Mouse (Mus musculus) embryonic fibroblast, embryonic 13.5 days (primary cell): ENCODE results near the gene Defb23. TPM values are rescaled to one million over a fixed set of nuclear protein-coding genes. Genes with fewer than 3 reads are reported as not detected.

Experiments used
- H3K27ac ChIP-seq: 2 replicates; pipeline ENCODE4 v1.5.1; 2012; ENCODE audit warnings: low read length, control low read depth, inconsistent platforms; ENCODE audit not compliant: insufficient read depth
- H3K4me1 ChIP-seq: 2 replicates; pipeline ENCODE4 v1.6.1; 2011; ENCODE audit warnings: low read length; ENCODE audit not compliant: control insufficient read depth, insufficient read depth
- H3K4me3 ChIP-seq: 2 replicates; pipeline ENCODE4 v1.5.1; 2011; ENCODE audit warnings: mild to moderate bottlenecking, control low read depth, low read length; ENCODE audit not compliant: insufficient read depth
- CTCF ChIP-seq: IDR thresholded peaks from 2 replicates; pipeline ENCODE4 v1.5.1; 2011; ENCODE audit warnings: mild to moderate bottlenecking, control low read depth, low read length, moderate library complexity, borderline replicate concordance; ENCODE audit not compliant: insufficient read depth
- POLR2A ChIP-seq: IDR thresholded peaks from 2 replicates; pipeline ENCODE4 v1.6.1; 2011; ENCODE audit warnings: low read depth, mild to moderate bottlenecking, control low read depth, low read length, moderate library complexity
- polyA plus RNA-seq: library from polyadenylated mRNA; stranded (reverse); fragments of >200 nt; gene quantifications from 2 replicates; pipeline ENCODE4 v1.2.4, GENCODE M21; 2011; ENCODE audit warnings: low read depth; ENCODE audit not compliant: missing spikeins, insufficient read length

The Defb23 gene
- polyA plus RNA-seq, 1 experiment = not detected

- Histone ChIP-seq H3K4me1 (no peaks in the 10 kb centered on the region), H3K27ac (no peak overlapping the region), H3K4me3 (no peak overlapping the region)
- TF ChIP-seq POLR2A = no peak
- TF ChIP-seq CTCF = no peak
These were observed 16.5 kb upstream of the Defb23 start for GRCm38 (mm10) chr2:152480881-152481280.

GRCm38 (mm10) chr2:152476763-152477162 lies 12.3 kb upstream of the Defb23 start, which contains the start of gene Defb20:
Defb20 (plus strand) TSS chr2:152477063.
- H3K27ac ChIP-seq = no peak within 1 kb of the TSS
- H3K4me3 ChIP-seq = no peak within 1 kb of the TSS
- TF ChIP-seq POLR2A = no peak
- no peak for TF ChIP-seq CTCF
- H3K4me1 ChIP-seq = no peaks in the 10 kb centered on the region

- H3K4me1 ChIP-seq = no peaks in the 10 kb centered on the region
- H3K4me3 ChIP-seq = no peak overlapping the region
- TF ChIP-seq CTCF = no peak
- TF ChIP-seq POLR2A = no peak
- H3K27ac ChIP-seq = no peak overlapping the region
These were observed 8.0 kb upstream of the Defb23 start for GRCm38 (mm10) chr2:152472434-152472833.

GRCm38 (mm10) chr2:152470973-152471372 lies 6.6 kb upstream of the Defb23 start:
- Histone ChIP-seq H3K4me1 (no peaks in the 10 kb centered on the region), H3K4me3 (no peak overlapping the region), H3K27ac (no peak overlapping the region)
- TF ChIP-seq POLR2A (no peak), CTCF (no peak)

GRCm38 (mm10) chr2:152459241-152459640 lies 5.2 kb downstream of the Defb23 start:
- H3K4me3 ChIP-seq = no peak overlapping the region
- TF ChIP-seq CTCF (no peak), POLR2A (no peak)
- no peaks in the 10 kb centered on the region for H3K4me1 ChIP-seq
- no peak overlapping the region for H3K27ac ChIP-seq

GRCm38 (mm10) chr2:152452101-152452781 lies 12.2 kb downstream of the Defb23 start:
- Histone ChIP-seq H3K4me3 (no peak overlapping the region), H3K4me1 (no peaks in the 10 kb centered on the region), H3K27ac (no peak overlapping the region)
- TF ChIP-seq CTCF = no peak
- no peak for TF ChIP-seq POLR2A

- TF ChIP-seq CTCF = no peak
- no peak overlapping the region for H3K4me3 ChIP-seq
- no peaks in the 10 kb centered on the region for H3K4me1 ChIP-seq
- no peak overlapping the region for H3K27ac ChIP-seq
These were observed 14.2 kb downstream of the Defb23 start for GRCm38 (mm10) chr2:152450241-152450640.

- no peaks in the 10 kb centered on the region for H3K4me1 ChIP-seq
- H3K27ac ChIP-seq = no peak overlapping the region
- TF ChIP-seq CTCF (no peak), POLR2A (no peak)
- no peak overlapping the region for H3K4me3 ChIP-seq
These were observed 17.0 kb downstream of the Defb23 start for GRCm38 (mm10) chr2:152447461-152447860.

GRCm38 (mm10) chr2:152446642-152447041 lies 17.8 kb downstream of the Defb23 start:
- no peak overlapping the region for H3K27ac ChIP-seq
- no peaks in the 10 kb centered on the region for H3K4me1 ChIP-seq
- no peak overlapping the region for H3K4me3 ChIP-seq
- no peak for TF ChIP-seq POLR2A
- TF ChIP-seq CTCF = no peak

- Histone ChIP-seq H3K27ac (no peak overlapping the region), H3K4me3 (no peak overlapping the region), H3K4me1 (no peaks in the 10 kb centered on the region)
- TF ChIP-seq POLR2A (no peak), CTCF (no peak)
These were observed 21.1 kb downstream of the Defb23 start for GRCm38 (mm10) chr2:152443281-152443680.
